Mouse (Mus musculus) cerebellum, postnatal 14 days (tissue): ENCODE data around the gene Bicd2.
"Not testable (repeated sequence)": the region's sequence is repeated elsewhere in the genome, so short reads cannot be mapped to it uniquely, and the experiment has no call there.

Experiments
- DNase-seq, 2 experiments: peaks; one replicate each; pipeline ENCODE4 v3.0.0; 2021; ENCODE audit warnings: mixed read lengths in 2 of 2

Bicd2 gene

DNA sequence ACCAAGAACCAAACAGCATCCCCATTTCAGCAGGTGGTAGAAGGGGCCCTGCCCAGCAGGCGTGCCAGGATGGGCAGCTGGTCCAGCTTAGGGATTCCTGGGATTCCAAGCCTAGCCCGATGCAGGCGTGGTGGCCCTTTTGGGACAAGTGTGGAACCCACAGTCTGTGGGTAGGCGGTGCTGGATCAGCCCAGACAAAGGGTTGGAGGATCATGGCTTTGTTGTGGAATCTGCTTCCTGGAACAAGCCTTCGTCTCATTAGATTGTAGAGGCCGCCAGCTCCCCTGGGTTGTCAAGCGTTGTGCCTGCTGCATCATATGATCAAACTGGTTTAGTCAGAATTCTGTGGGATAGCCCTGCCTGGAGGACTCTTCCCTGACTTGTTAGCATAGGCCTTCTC is 21.0 kb downstream of the Bicd2 start:
- DNase-seq: no peak

DNA sequence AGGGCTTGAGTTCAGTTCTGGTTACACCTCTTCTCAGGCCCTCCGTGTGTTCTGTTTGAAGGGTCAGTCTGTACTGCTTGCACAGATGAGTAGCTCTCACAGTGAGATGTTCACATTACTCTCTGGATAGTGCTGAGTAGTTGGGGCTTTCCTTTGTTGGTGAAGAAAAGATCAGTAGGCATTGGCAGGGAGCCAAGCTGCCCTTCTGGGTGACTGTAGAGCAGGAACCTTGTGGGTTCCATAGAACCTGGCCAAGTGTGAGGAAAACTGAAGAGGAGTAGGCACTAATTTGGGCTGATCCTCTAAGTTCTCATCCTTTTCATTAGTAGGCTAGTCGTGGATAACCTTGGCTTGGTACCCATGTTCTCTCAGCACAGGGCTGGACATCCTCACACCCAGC is 21.4 kb downstream of the Bicd2 start:
- peak; percentile 42 to 54 for DNase-seq

DNA sequence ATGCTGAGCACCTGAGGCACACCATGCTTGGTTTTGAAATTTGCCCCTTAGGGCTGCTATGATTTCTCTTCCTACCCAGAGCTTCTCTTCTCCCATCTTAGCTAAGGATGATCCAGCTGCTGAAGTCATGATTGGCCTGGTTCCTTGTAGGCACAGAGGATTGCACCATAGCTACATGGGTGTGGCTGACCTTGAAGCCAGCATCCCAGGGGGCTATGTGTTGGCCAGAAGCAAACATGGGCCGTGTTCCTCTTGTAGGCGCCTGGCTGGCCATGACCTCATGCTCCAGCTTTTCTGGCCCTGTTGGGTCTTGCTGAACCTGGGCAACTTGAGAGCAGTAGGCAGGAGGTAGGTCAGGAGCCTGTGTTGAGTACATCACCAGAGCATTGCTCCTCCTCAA is 23.3 kb downstream of the Bicd2 start:
- no peak for DNase-seq

DNA sequence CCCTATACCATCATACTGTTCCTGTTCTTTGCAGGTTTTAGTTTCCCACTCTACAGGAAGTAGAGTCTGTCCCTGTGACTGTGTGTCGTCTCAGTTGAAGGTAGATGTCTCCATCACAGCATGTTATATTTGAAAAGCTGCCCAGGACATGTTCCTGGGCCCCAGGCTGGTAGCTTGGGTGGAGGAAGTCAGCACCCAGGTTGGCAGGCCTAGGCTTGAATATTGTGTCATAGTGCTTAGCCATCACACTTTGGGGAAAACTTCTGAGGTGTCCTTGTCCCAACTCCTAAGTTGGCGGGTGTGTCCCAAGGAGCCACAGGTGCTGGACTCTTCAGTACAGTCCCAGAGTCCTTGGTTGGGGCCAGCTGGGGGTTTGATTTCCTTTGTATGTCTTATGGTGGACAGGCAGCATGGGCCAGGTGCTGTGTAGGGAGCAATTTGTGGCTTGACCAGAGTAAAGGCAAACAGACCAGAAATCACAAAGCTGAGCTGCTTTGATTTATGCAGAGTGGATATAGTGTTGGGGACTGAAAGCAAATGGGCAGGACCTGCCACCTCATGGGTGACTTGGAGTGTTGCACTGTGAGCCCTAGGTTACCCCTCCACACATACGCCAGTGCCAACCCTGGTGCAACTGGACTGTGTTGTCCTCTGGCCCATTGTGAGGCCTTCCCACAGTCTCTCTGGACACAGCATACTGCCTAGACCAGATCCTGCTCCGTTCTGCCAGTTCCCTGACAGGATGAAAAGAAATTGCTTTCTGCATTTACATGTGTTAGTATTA is 26.5 kb downstream of the Bicd2 start:
- DNase-seq: no peak

- DNase-seq: no peak
These were observed 28.0 kb downstream of the Bicd2 start for GRCm38 (mm10) chr13:49369404-49369803.

GRCm38 (mm10) chr13:49370216-49370615 is 28.8 kb downstream of the Bicd2 start:
- DNase-seq: not testable (repeated sequence)

GRCm38 (mm10) chr13:49370916-49371315 is 29.5 kb downstream of the Bicd2 start:
- not testable (repeated sequence) for DNase-seq

- DNase-seq: peak in 1 of 2 experiments; percentile 52
These were observed 30.1 kb downstream of the Bicd2 start for GRCm38 (mm10) chr13:49371428-49371899.

GRCm38 (mm10) chr13:49372370-49373060 is 31.1 kb downstream of the Bicd2 start:
- DNase-seq: peak in 1 of 2 experiments; percentile 39

- DNase-seq: no peak
These were observed 32.9 kb downstream of the Bicd2 start for GRCm38 (mm10) chr13:49374304-49374703.

GRCm38 (mm10) chr13:49374730-49375129 is 33.3 kb downstream of the Bicd2 start:
- DNase-seq: no peak

- DNase-seq: no peak
These were observed 36.2 kb downstream of the Bicd2 start for GRCm38 (mm10) chr13:49377608-49378007.

- DNase-seq: no peak
These were observed 37.9 kb downstream of the Bicd2 start for GRCm38 (mm10) chr13:49379301-49379700.

GRCm38 (mm10) chr13:49381230-49381629 is 39.8 kb downstream of the Bicd2 start:
- peak; percentile 91 to 96 for DNase-seq

DNA sequence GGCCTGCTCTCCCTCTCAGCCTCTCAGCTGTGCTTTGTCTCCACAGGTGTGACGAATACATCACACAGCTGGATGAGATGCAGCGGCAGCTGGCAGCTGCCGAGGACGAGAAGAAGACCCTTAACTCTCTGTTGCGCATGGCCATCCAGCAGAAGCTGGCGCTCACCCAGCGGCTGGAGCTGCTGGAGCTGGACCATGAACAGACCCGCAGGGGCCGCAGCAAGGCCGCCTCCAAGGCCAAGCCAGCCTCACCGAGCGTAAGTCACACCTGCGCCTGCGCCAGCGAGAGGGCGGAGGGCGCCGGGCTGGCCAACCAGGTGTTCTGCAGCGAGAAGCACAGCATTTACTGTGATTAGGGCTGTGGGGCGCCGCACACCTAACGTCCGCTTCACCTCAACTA is 41.6 kb downstream of the Bicd2 start:
- DNase-seq: no peak

DNA sequence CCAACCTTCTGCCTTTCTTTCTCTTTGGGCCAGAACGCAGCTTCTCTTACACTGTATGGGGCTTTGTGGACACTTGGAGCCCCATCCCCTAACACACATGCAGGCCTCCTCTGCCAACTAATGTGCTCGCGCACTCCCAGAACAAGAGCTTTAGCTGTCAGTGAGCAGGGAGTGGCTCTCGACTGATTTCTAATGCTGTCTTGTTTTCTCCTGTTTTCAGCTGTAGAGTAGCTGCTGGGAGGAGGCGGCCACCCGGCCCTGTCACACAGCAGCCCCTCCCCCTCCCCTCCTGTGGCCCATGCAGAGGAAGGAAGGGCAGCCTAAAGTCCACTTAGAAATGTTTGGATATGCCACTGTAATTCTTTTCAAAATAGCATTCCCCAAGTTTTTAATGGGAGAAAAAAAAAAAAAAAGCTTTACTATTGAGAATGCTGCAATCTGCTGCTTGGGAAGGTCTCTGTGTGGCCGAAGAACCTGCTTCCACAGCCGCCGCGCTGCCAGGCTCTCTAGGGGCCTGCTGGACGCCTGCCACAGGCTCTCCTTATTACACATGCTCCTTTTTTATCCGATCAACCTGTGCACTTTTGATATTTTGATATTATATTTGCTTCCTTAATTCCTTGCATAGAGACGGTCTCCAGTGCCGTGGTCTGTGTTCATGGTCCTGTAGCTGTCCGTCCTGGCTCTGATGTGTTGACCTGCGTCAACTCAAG is 43.5 kb downstream of the Bicd2 start:
- DNase-seq: no peak

GRCm38 (mm10) chr13:49391374-49391773 is 50.0 kb downstream of the Bicd2 start:
- DNase-seq: peak in 1 of 2 experiments; percentile 45

GRCm38 (mm10) chr13:49393579-49393978 is 52.2 kb downstream of the Bicd2 start:
- DNase-seq: no peak

DNA sequence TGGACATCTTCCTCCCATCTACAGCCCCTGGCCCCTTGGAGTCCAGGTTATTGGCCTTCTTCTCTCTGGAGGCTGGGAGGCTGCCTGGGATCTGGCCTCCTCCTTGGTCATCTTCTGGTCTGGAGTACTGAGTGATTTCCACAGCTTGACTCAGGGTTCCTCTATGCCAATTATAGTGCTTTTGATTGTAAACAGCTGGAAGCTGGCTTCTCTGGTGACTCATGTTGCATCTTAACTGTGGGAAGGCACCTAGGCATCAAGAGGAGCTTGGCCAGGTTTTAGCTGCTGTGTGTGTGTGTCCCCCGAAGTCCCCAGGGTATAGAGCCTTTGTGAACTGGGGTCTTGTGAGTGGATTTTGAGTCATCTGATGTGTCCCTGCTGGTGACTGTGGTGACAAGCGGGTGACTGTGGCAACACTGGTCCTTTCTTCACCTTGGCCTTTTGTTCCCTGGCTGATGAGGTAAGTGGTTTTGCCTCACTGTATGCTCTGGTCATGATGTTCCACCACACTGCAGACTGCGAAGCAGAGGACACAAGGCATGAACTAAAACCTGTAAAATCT is 53.6 kb downstream of the Bicd2 start:
- DNase-seq: no peak

GRCm38 (mm10) chr13:49396798-49397197 is 55.4 kb downstream of the Bicd2 start:
- no peak for DNase-seq

GRCm38 (mm10) chr13:49398191-49398590 is 56.8 kb downstream of the Bicd2 start:
- no peak for DNase-seq

- peak in 1 of 2 experiments; percentile 36 for DNase-seq
These were observed 58.8 kb downstream of the Bicd2 start for GRCm38 (mm10) chr13:49400139-49400538.

GRCm38 (mm10) chr13:49402628-49403027 is 61.2 kb downstream of the Bicd2 start:
- DNase-seq: no peak
